Mouse (Mus musculus): ENCODE data around the gene Map2.

DNA sequence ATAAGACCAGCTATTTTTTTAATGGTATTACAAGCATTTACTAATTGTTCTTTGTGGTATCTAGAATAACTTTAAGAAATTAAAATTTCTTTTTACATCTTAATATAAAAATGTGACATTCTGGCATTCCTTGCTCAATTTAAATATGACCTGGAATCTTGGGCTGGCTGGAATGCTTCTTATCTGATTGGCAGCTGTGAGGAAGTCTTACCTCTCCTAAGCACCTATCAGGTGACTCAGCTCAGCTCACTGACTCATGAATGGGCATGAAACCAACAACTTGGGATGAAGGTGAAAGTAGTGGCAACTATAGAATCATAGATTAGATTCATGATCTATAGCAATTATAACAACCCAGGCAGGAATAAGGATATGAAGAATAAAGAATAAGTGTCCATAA is 42.1 kb upstream of the Map2 start:
- TF ChIP-seq GATA1 (IDR thresholded peaks at IDR 0.05; ENCODE audit: borderline replicate concordance, low read length) (no peak), CTCF (IDR thresholded peaks at IDR 0.05; ENCODE audit: low read depth, low read length) (no peak), POLR2AphosphoS5 (IDR thresholded peaks at IDR 0.05; ENCODE audit: insufficient replicate concordance, low read depth, low read length) (no peak), TAL1 (conservative IDR thresholded peaks at IDR 0.05; ENCODE audit: low read depth, low read length) (no peak)

All from G1E (cell line).